In the genomic region with DNA sequence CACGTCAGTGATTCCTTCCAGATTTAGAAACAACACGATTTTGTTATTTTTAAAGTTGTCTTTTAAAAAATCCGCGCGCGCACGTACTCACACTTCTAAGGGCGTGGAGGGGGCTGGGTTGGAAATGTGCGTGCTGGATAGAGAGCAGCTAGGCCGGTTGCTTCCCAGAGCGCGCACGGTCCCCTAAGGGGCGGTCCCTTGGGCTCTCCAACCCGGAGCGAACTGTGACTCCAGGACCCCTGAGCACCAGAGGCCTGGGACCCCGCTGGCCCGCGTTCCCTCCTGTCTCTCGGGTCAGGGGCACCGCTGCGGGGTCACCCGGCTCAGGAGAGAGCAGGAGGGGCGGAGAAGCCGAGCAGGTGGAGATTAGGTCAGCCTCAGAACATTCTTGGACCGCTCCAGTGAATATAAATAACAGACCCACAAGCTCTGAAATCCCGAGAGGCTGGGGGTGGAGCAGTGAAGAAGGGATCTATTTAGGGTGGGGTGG, we compare ENCODE assay signal across 8 mouse cellular contexts. TPM values are rescaled to one million over a fixed set of nuclear protein-coding genes. Genes with fewer than 3 reads are reported as not detected.
DNase-seq lines count a peak whose midpoint lies in the region; ATAC-seq lines count a peak whose summit lies in the region.

Gene Pacsin3, plus strand, starts transcription at position 294 of the 490 bp plus-strand sequence.

- WGBS in embryonic facial prominence, embryonic 13.5 days: under 1% methylated on average over 27 of the region's 27 CpGs
- 1% methylated on average over 27 of the region's 27 CpGs for WGBS in heart, embryonic 14.5 days
- 1% methylated on average over 27 of the region's 27 CpGs for WGBS in midbrain, embryonic 11.5 days

- H3K36me3 ChIP-seq in embryonic facial prominence, embryonic 13.5 days: peaks cover 11% of the 10 kb centered on the region
- peaks cover 5% of the 10 kb centered on the region for H3K36me3 ChIP-seq in heart, embryonic 14.5 days (ENCODE audit: control insufficient read depth, insufficient read depth, low read length)
- no peaks in the 10 kb centered on the region for H3K36me3 ChIP-seq in midbrain, embryonic 11.5 days (ENCODE audit: control insufficient read depth, insufficient read depth, low read length)

- peak within 1 kb of the TSS; percentile 85 for H3K27ac ChIP-seq in embryonic facial prominence, embryonic 13.5 days
- peak within 1 kb of the TSS; percentile 29 to 70; a peak in 3 of 4 replicates for H3K27ac ChIP-seq in heart, embryonic 14.5 days (replicated peaks in 1 of 2; ENCODE audit: control insufficient read depth in 1 of 2, insufficient read depth in 1 of 2, low read depth in 2 of 2, low read length in 2 of 2)
- H3K27ac ChIP-seq in midbrain, embryonic 11.5 days (ENCODE audit: low read depth, low read length): no peak within 1 kb of the TSS; the same call in 1 of the 2 replicates

- peak within 1 kb of the TSS; percentile 80 for H3K9ac ChIP-seq in embryonic facial prominence, embryonic 13.5 days
- peak within 1 kb of the TSS; percentile 78 for H3K9ac ChIP-seq in heart, embryonic 14.5 days (ENCODE audit: low read length)
- H3K9ac ChIP-seq in midbrain, embryonic 11.5 days (ENCODE audit: low read length): peak within 1 kb of the TSS; percentile 74

- peaks cover 41% of the 10 kb centered on the region for H3K4me1 ChIP-seq in embryonic facial prominence, embryonic 13.5 days
- H3K4me1 ChIP-seq in heart, embryonic 14.5 days (ENCODE audit: control insufficient read depth in 2 of 2, insufficient read depth in 2 of 2, low read length in 2 of 2): peaks cover 28 to 42% of the 10 kb centered on the region in 2 experiments
- H3K4me1 ChIP-seq in midbrain, embryonic 11.5 days (ENCODE audit: control insufficient read depth, insufficient read depth, low read length): peaks cover 26% of the 10 kb centered on the region

- H3K4me2 ChIP-seq in embryonic facial prominence, embryonic 13.5 days: peak within 1 kb of the TSS; percentile 89
- peak within 1 kb of the TSS; percentile 75 for H3K4me2 ChIP-seq in heart, embryonic 14.5 days (ENCODE audit: low read length)
- H3K4me2 ChIP-seq in midbrain, embryonic 11.5 days: peak within 1 kb of the TSS; percentile 91

- ATAC-seq in embryonic facial prominence, embryonic 13.5 days (ENCODE audit: insufficient number of reproducible peaks, insufficient read depth, low FRiP score, low TSS enrichment, low read depth): no peak
- ATAC-seq in heart, embryonic 14.5 days (ENCODE audit: insufficient number of reproducible peaks, insufficient read depth, low FRiP score, low read depth): peak; percentile 13; the same call in 1 of the 2 replicates
- ATAC-seq in midbrain, embryonic 11.5 days (ENCODE audit: low FRiP score): peak; percentile 45
- no peak for ATAC-seq in erythroid progenitor cell, adult 5-6 weeks (replicated peaks; ENCODE audit: low FRiP score, poor library complexity, severe bottlenecking)

- DNase-seq in frontal cortex, adult 2 months (ENCODE audit: extremely low spot score in 1 of 2, low spot score in 1 of 2): peak in 1 of 2 experiments; percentile 61
- DNase-seq in frontal cortex, postnatal 10 days (ENCODE audit: low spot score in 2 of 2): no peak
- DNase-seq in adrenal gland, postnatal 10 days: peak; percentile 41
- peak; percentile 52 to 67 for DNase-seq in kidney, postnatal 4 days
- DNase-seq in midbrain, embryonic 11.5 days (ENCODE audit: low spot score, missing footprints): peak; percentile 95

- H3K27me3 ChIP-seq in embryonic facial prominence, embryonic 13.5 days: peaks cover 20% of the 10 kb centered on the region
- H3K27me3 ChIP-seq in heart, embryonic 14.5 days (ENCODE audit: control insufficient read depth, insufficient read depth, low read length): peaks cover 10% of the 10 kb centered on the region
- H3K27me3 ChIP-seq in midbrain, embryonic 11.5 days (ENCODE audit: control insufficient read depth, insufficient read depth, low read length): peaks cover 6% of the 10 kb centered on the region; the same call in 1 of the 2 replicates

- H3K4me3 ChIP-seq in embryonic facial prominence, embryonic 13.5 days: peak within 1 kb of the TSS; percentile 68
- H3K4me3 ChIP-seq in heart, embryonic 14.5 days (ENCODE audit: control insufficient read depth in 1 of 2, insufficient read depth in 1 of 2, low read depth in 1 of 2, low read length in 2 of 2): peak within 1 kb of the TSS; percentile 65 to 71
- H3K4me3 ChIP-seq in midbrain, embryonic 11.5 days (ENCODE audit: low read depth, low read length): peak within 1 kb of the TSS; percentile 62

- no peaks in the 10 kb centered on the region for H3K9me3 ChIP-seq in embryonic facial prominence, embryonic 13.5 days
- H3K9me3 ChIP-seq in heart, embryonic 14.5 days (ENCODE audit: control insufficient read depth, low read length): no peaks in the 10 kb centered on the region
- no peaks in the 10 kb centered on the region for H3K9me3 ChIP-seq in midbrain, embryonic 11.5 days (ENCODE audit: control insufficient read depth, low read length)

RNA-seq across cellular contexts. Expression of gene Pacsin3, which starts in this region (rescaled TPM):
- 70.8 and 81.0 TPM in 2 replicates for polyA plus RNA-seq in frontal cortex, adult 2 months (2012; rRNA removed)
- total RNA-seq in adrenal gland, postnatal 10 days (2021): 10 to 100 TPM; 53.9 to 80.0 TPM
- 42.1 and 44.2 TPM in 2 replicates for polyA plus RNA-seq in embryonic facial prominence, embryonic 13.5 days (2015; fragmentation: Nextera tagmentation; extraction: Ambion mirVana)
- 38.2 and 39.6 TPM in 2 replicates for polyA plus RNA-seq in heart, embryonic 14.5 days (2014; fragmentation: Nextera tagmentation; extraction: Ambion mirVana)
- polyA plus RNA-seq in midbrain, embryonic 11.5 days (2014; fragmentation: Nextera tagmentation; extraction: Ambion mirVana): 20.9 and 24.3 TPM in 2 replicates
- not detected in 2 replicates for total RNA-seq in erythroid progenitor cell, adult 5-6 weeks (2015; ENCODE audit: low replicate concordance)
- total RNA-seq in erythroid progenitor cell, adult 5-6 weeks (2017; ENCODE audit: low replicate concordance): not detected in 2 replicates

Comparison
In these comparisons a context has a peak if more than half of its experiments do, and no peak if none do; other contexts are left out.
1. RNA of gene Pacsin3 (total RNA-seq): 53.9 to 80.0 TPM in adrenal gland, postnatal 10 days; not detected in erythroid progenitor cell, adult 5-6 weeks; every median in the first group is over 10 times any median in the second.
2. DNase-seq: peak in adrenal gland, postnatal 10 days (single experiment), kidney, postnatal 4 days (2 of 2) and midbrain, embryonic 11.5 days (single experiment); none in frontal cortex, postnatal 10 days (0 of 2).
3. ATAC-seq: peak in heart, embryonic 14.5 days (single experiment) and midbrain, embryonic 11.5 days (single experiment); none in embryonic facial prominence, embryonic 13.5 days (single experiment) and erythroid progenitor cell, adult 5-6 weeks (single experiment).
4. Peak in every context shown above with its lines, with median percentiles within 50 percentile points of each other: H3K4me2 ChIP-seq, H3K4me3 ChIP-seq and H3K9ac ChIP-seq.